Mouse (Mus musculus) megakaryocyte-erythroid progenitor cell, adult 5-6 weeks (primary cell): ENCODE measurements around the gene Ehmt2. TPM values are rescaled to one million over a fixed set of nuclear protein-coding genes. Genes with fewer than 3 reads are reported as not detected.
"Not testable (repeated sequence)": the region's sequence is repeated elsewhere in the genome, so short reads cannot be mapped to it uniquely, and the experiment has no call there.

Experiments
- ATAC-seq: replicated peaks from 2 replicates; pipeline ENCODE4 v1.8.0; 2016; ENCODE audit warnings: mild to moderate bottlenecking, inconsistent platforms; ENCODE audit not compliant: severe bottlenecking, poor library complexity, low FRiP score, low TSS enrichment
- total RNA-seq, 2 experiments: library from RNA; stranded (forward) in 1 of 2; stranded (reverse) in 1 of 2; fragments of 200-1000, 215-1000 nt in 1 of 2; fragments of >200 nt in 1 of 2; fragmentation: Nextera tagmentation in 1 of 2; gene quantifications; 2 replicates each; pipeline ENCODE4 v1.2.3; 2014 to 2017

The Ehmt2 gene
- total RNA-seq, 2 experiments from 2014 or later, result 72.7 to 86.5 TPM

GRCm38 (mm10) chr17:34949553-34949969 is 51.3 kb downstream of the Ehmt2 start:
- no peak for ATAC-seq

DNA sequence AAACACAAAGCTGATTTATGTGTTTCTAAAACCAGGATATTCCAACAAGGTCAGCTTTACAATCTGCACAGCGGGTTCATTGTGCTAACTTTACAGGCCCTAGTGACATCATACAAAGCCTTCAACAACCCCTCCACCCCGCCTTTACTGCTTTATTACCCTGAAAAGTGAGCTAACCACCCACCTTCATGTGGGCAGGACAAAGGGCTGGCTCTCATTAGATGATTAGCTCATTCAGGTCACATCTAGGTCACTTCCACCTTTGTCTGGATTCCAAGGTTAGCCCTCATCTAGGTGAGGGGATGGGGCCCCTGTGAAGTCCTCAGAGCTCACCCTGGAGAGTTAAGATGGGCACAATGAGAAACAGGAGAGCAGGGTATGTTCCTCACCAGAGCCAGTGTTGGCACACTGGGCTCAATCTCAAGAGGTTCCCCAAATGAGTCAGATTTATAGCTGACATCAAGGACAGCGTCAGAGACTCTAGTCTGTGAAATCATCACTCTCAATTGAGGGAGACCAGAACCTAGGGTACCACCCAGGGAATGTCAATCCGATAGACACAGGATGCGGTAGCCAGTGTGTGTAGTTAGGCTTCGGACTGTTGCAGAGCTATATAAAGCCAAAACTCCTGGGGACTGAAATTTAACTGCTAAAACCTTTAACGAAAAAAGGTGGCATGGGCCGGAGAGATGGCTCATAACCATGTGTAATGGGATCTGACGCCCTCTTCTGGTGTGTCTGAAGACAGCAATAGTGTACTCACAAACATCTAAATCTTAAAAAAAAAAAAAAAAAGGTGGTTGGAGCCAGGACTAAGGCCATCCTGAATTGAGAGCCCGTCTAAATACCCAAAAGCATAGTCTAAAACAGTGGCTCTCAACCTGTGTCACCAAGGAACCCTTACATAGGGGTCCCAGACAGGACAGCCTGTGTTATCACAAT is 52.5 kb downstream of the Ehmt2 start:
- ATAC-seq, result no peak

DNA sequence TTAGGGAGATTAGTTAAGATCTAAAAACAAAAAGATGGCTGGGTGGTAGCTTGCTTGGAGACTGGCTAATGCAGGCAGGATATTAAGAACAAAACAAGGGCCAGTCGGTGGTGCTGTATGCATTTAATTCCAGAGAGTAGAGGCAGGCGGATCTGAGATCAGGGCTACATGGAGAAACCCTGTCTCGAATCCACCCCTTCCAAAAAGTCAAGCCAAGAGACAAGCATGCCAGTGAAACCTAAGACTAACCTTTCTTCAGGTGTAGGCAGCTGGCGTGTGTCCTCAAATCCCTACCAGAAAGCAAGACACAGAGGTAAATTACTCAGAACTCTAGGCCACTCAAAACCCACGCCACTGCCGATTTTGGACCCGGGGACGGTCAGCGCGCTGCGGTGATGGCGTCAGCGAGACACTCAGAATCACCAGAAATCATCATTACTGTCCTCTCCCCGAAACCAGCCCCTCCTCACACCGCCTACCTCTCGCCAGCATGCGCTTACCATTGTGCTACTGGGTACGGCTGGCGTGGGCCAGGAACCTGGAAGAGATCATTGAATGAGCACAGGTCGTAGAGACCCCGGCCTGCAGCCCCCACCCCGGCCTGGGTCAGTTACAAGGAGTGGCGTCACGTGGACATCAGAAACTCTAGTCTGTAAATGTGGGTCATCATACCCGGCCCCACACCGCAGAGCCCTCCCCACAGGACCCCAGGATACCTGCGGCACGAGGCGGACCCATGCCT is 53.5 kb downstream of the Ehmt2 start:
- peak; percentile 17 for ATAC-seq

DNA sequence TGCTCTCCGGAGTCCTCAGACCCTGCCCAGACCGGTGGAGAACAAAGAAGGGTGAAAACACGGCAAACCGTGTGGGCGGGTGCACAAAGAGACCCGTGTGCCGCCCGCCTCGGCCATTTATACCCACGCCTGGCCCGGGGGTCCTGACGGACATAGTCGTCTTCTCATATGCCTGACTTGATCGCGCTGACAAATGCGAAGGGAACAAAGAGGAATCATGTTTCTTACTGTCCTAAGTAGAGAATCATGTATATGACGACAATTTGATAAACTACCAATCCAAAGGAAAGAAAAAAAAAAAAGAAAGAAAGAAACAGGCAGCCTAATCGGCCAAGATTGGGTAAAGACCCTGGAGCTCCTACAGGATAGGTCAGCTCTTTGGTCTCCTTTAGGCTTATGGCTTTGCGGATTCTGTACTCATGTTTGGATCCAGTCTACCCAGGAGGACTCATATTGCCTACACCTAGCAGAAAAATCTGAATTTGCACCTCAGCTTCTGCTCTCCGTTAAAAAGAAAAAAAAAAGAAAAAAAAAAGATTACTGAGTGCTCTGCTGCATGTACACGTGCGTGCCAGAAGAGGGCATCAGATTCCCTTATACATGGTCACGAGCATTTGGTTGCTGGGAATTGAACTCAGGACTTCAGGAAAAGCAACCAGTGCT is 54.2 kb downstream of the Ehmt2 start:
- ATAC-seq, result peak; percentile 67

GRCm38 (mm10) chr17:34953258-34953657 is 55.0 kb downstream of the Ehmt2 start:
- no peak for ATAC-seq

- ATAC-seq, result no peak
These were observed 55.6 kb downstream of the Ehmt2 start for GRCm38 (mm10) chr17:34953904-34954303.

- ATAC-seq, result no peak
These were observed 56.6 kb downstream of the Ehmt2 start for GRCm38 (mm10) chr17:34954831-34955230.

DNA sequence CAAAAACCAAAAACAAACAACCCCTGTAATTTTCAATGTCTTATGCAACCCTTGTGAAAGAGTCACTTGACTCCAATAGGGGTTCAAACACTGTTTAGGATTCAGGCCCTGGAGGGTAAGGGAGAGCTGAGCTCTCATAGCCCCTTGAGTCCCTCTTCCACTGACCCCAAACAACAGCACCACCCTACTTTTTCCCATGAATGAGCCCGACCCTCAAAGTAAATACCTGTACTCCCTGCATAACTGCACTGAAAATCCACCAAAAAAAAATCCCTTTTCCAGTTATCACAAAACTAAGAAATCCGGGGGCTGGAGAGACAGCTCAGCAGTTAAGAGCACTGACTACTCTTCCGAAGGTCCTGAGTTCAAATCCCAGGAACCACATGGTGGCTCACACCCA is 57.6 kb downstream of the Ehmt2 start:
- ATAC-seq, result no peak

- ATAC-seq, result no peak
These were observed 58.1 kb downstream of the Ehmt2 start for GRCm38 (mm10) chr17:34956340-34956739.

DNA sequence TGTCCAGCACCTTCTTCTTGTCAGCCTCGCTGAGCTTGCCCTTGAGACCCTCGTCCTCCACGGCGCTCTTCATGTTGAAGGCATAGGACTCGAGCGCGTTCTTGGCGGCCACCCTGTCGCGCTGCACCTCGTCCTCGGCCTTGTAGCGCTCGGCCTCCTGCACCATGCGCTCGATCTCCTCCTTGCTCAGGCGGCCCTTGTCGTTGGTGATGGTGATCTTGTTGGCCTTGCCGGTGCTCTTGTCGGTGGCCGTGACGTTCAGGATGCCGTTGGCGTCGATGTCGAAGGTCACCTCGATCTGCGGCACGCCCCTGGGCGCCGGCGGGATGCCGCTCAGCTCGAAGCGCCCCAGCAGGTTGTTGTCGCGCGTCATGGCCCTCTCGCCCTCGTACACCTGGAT is 59.0 kb downstream of the Ehmt2 start:
- ATAC-seq, result not testable (repeated sequence)

GRCm38 (mm10) chr17:34957966-34958365 is 59.7 kb downstream of the Ehmt2 start:
- ATAC-seq, result not testable (repeated sequence)

- peak; percentile 18 for ATAC-seq
These were observed 60.5 kb downstream of the Ehmt2 start for GRCm38 (mm10) chr17:34958734-34959129.

DNA sequence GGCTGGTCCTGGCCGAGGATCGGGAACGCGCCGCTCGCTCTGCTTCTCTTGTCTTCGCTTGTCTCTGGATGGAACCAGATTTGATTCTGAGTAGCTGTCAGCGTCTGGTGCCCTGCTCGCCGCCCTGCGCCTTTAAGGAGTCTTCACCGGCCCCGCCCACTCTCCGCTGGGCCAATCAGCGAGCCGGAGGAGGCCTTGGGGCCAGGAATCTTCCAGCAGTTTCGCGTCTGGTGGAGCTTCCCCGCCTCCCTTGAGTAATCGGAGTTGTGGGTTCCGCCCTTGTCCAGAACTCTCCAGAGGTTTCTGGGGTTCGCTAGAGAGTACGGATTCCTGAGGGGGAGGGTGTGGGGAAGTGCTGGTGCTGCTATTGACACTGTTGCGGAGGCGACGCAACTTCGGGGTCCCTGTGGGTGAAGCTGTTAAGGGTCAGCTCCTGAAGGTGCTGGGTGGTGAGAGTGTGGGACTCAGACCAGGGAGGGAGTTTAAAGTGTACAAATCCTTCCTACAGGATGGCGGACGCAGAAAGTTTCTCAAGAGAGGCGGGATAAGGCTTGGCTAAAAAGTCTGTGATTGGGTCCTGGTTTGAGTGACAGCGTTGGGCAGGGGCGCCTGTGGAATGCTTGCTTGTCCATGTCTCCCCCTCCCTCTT is 61.0 kb downstream of the Ehmt2 start, which contains the start of gene Hspa1b:
Gene Hspa1b, minus strand, starts transcription at position 109 of the 649 bp plus-strand sequence.
- peak; percentile 91 for ATAC-seq

- peak; percentile 22; the same call in 1 of the 2 replicates for ATAC-seq
These were observed 61.7 kb downstream of the Ehmt2 start for GRCm38 (mm10) chr17:34959881-34960515.

- no peak for ATAC-seq
These were observed 62.6 kb downstream of the Ehmt2 start for GRCm38 (mm10) chr17:34960702-34961493.

DNA sequence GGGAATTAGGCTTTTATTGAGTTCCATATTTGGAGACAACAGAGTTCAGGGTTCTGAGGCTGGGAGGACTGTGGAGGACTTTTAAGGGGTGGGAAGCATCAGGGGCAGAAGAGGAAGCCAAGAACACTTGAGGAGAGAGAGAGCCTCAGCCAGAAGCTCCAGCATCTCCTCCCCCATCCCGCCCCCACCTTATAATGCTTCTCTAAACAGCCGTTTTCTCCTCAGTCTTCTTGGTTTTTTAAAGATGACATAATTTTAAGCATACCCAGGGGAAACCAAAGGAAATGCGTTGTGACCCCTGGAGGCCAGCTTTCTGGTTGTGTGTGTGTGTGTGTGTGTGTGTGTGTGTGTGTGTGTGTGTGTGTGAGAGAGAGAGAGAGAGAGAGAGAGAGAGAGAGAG is 63.9 kb downstream of the Ehmt2 start:
- no peak for ATAC-seq

DNA sequence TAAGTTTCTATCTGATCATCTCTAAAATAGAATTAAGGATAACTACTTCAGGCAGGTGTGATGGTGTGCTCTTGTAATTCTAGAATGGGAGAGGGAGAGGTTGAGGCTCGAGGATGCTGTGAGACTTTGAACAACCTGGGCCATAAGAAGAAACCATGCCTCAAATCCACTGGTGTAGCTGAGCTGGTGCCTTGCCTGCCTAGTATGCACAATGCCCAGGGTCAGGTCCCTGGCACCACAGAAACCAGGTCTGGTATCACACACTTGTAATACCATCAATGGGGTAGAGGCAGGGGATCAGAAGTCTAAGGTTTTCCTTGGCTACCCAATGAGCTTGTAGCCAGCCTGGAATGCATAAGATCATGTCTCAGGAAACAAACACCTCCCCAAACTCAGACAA is 64.6 kb downstream of the Ehmt2 start:
- ATAC-seq, result no peak
